Mouse (Mus musculus) neural tube, embryonic 11.5 days (tissue): Measurements from ENCODE around the gene Ppt1. TPM values are rescaled to one million over a fixed set of nuclear protein-coding genes. Genes with fewer than 3 reads are reported as not detected.

ENCODE experiments used
- ATAC-seq: fragments of 200-750 bp; cut with Nextera tagmentation; 2 replicates; pipeline ENCODE4 v1.8.0; 2017; ENCODE audit warnings: moderate number of reproducible peaks, mild to moderate bottlenecking, moderate TSS enrichment, moderate library complexity; ENCODE audit not compliant: insufficient read depth, low FRiP score, low TSS enrichment
- DNase-seq: peaks from one replicate; pipeline ENCODE4 v3.0.0-alpha.2; 2015; ENCODE audit warnings: low spot score
- H3K27ac ChIP-seq: fragments of 300-500 bp; sonication (generic); 2 replicates; pipeline ENCODE4 v1.5.1; 2014; ENCODE audit warnings: low read depth, mild to moderate bottlenecking, low read length
- H3K27me3 ChIP-seq: fragments of 300-500 bp; sonication (generic); 2 replicates; pipeline ENCODE4 v1.6.1; 2014; ENCODE audit warnings: mild to moderate bottlenecking, low read length, mixed read lengths; ENCODE audit not compliant: control insufficient read depth, insufficient read depth
- H3K36me3 ChIP-seq: fragments of 300-500 bp; sonication (generic); 2 replicates; pipeline ENCODE4 v1.6.1; 2014; ENCODE audit warnings: mild to moderate bottlenecking, low read length, moderate library complexity, mixed read lengths; ENCODE audit not compliant: control insufficient read depth, insufficient read depth
- H3K4me1 ChIP-seq: fragments of 300-500 bp; sonication (generic); 2 replicates; pipeline ENCODE4 v1.6.1; 2014; ENCODE audit warnings: low read length, mixed read lengths; ENCODE audit not compliant: control insufficient read depth, insufficient read depth
- H3K4me2 ChIP-seq: fragments of 300-500 bp; sonication (generic); 2 replicates; pipeline ENCODE4 v1.6.1; 2014; ENCODE audit warnings: low read depth, mild to moderate bottlenecking, moderate library complexity
- H3K4me3 ChIP-seq: fragments of 300-500 bp; sonication (generic); 2 replicates; pipeline ENCODE4 v1.5.1; 2014; ENCODE audit warnings: low read depth, low read length
- H3K9ac ChIP-seq: fragments of 300-500 bp; sonication (generic); 2 replicates; pipeline ENCODE4 v1.6.1; 2014; ENCODE audit warnings: mild to moderate bottlenecking, low read length
- H3K9me3 ChIP-seq: fragments of 300-500 bp; sonication (generic); 2 replicates; pipeline ENCODE4 v1.6.1; 2016; ENCODE audit warnings: low read length; ENCODE audit not compliant: control insufficient read depth
- WGBS: fragments of 180-500 bp; shearing (Covaris S2); extraction: QIAGEN DNeasy Blood & Tissue Kit; methylation state at CpG from one replicate; pipeline ENCODE4 v1.1.7; 2014; 5-methylcytosine and 5-hydroxymethylcytosine counted together
- polyA plus RNA-seq: library from polyadenylated mRNA; unstranded; fragments of >200 nt; fragmentation: Nextera tagmentation; extraction: Ambion mirVana; gene quantifications from 2 replicates; pipeline ENCODE4 v1.2.1, GENCODE M21; 2014

Gene Ppt1
- polyA plus RNA-seq, 1 experiment from 2014 or later, result 62.1 TPM

DNA sequence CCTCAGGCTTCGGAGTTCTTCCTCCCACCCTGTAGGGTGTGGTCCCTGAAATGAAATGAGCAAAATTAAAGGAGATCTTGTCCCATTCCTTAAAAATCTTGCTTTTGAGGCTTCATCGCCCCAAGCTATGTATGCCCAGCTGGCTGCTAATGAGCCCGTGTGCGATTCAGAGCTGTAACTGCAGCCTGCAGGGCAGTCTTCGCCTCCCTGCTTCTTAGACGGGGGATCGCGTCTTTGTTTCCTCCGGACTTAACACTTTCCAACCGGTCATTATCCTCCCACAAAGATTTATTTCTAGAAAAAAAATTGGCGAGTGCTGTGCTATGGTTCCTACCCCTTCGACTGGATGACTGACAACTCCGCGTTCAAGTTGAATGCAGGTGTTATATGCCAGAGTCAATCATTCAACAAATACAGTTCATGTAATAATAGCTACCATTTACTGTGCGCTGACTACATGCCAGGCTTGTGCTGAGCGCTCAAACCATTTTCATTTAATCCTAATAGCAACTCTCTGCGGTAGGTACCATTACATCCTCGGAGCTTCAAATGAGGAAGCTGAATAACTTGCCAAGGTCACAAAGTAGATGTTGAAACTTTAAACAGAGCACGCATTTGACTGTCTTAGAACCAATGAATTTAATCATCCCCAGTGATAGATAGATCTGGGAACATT lies 50.7 kb downstream of the Ppt1 start:
- Histone ChIP-seq H3K9me3 (no peaks in the 10 kb centered on the region), H3K36me3 (no peaks in the 10 kb centered on the region), H3K27me3 (no peaks in the 10 kb centered on the region), H3K4me2 (peak overlapping the region; percentile 91), H3K4me3 (peak overlapping the region; percentile 77), H3K27ac (peak overlapping the region; percentile 99), H3K4me1 (peaks cover 10% of the 10 kb centered on the region; the same call in 1 of the 2 replicates), H3K9ac (peak overlapping the region; percentile 82)
- ATAC-seq (peak; percentile 11; the same call in 1 of the 2 replicates), DNase-seq (no peak)
- WGBS, result 7% methylated on average over 19 of the region's 19 CpGs

- WGBS, result 77% methylated on average over 2 of the region's 2 CpGs
- H3K27ac ChIP-seq, result no peak overlapping the region
Measured at GRCm38 (mm10) chr4:122887336-122887735, 51.3 kb downstream of the Ppt1 start.

DNA sequence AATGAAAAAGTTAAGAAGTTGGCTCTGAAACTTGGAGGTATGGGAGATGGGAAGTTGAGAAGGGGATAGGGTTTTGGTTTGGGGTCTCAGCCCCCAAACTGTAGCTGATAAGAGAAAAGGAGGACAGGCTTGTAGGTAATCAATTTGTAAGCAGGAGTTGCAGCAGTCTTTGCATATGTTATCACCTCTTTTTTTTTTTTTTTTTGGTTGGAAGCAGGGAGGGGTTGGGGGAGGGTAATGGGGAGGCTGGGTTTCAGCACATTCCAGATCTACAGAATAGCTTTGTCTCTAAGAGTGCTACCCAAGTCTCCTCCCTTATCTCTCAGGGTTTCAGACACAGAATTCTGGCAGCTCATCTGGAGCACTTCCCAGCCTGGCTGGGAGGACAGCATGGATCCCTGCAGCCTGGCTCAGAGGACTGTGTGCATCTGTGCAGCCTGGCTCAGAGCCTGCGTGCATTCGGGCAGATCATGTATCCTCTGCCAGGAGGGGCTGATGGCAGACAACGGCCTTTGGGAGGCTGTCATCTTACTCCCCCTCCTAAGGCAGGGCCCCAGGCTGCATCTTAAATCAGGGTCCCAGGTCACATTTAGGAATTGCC lies 54.9 kb downstream of the Ppt1 start:
- DNase-seq (peak; percentile 18), ATAC-seq (no peak)
- Histone ChIP-seq H3K9ac (no peak overlapping the region), H3K4me1 (peaks cover 3% of the 10 kb centered on the region; the same call in 1 of the 2 replicates), H3K9me3 (no peaks in the 10 kb centered on the region), H3K27me3 (no peaks in the 10 kb centered on the region), H3K4me2 (no peak overlapping the region), H3K36me3 (no peaks in the 10 kb centered on the region), H3K4me3 (no peak overlapping the region), H3K27ac (no peak overlapping the region)
- WGBS, result 13% methylated on average over 3 of the region's 3 CpGs

More at GRCm38 (mm10) chr4:122887336-122887735, 51.3 kb downstream of the Ppt1 start:
- no peaks in the 10 kb centered on the region for H3K9me3 ChIP-seq
- no peak for DNase-seq
- H3K4me1 ChIP-seq, result peaks cover 10% of the 10 kb centered on the region; the same call in 1 of the 2 replicates
- H3K36me3 ChIP-seq, result no peaks in the 10 kb centered on the region
- no peak for ATAC-seq
- H3K27me3 ChIP-seq, result no peaks in the 10 kb centered on the region
- H3K4me3 ChIP-seq, result no peak overlapping the region
- peak overlapping the region; percentile 91 for H3K4me2 ChIP-seq
- H3K9ac ChIP-seq, result no peak overlapping the region

DNA sequence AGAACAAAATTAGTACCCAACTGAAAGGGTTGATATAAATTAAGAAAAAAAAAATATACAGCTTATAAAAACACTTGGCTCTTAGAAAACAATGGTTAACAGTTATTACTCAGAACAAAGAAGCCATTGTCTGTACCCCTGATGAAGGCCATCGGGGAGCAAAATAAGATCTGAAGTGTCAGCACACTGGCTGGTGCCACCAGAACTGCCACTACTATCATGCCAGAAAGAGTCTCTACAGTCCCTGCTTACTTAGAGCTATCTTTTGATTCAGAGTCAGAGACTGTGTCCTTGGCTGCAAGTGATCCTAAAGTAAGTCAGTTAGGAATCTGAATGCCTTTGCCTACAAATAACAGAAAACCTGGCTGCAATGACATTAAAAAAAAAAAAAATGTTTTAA lies 55.6 kb downstream of the Ppt1 start:
- ATAC-seq, result no peak
- no peaks in the 10 kb centered on the region for H3K27me3 ChIP-seq
- no peak overlapping the region for H3K4me2 ChIP-seq
- DNase-seq, result no peak
- no peak overlapping the region for H3K27ac ChIP-seq
- no peak overlapping the region for H3K9ac ChIP-seq
- H3K4me1 ChIP-seq, result peaks cover 3% of the 10 kb centered on the region; the same call in 1 of the 2 replicates
- H3K36me3 ChIP-seq, result no peaks in the 10 kb centered on the region
- 43% methylated on average over 1 of the region's 1 CpGs for WGBS
- no peak overlapping the region for H3K4me3 ChIP-seq
- no peaks in the 10 kb centered on the region for H3K9me3 ChIP-seq

- Histone ChIP-seq H3K36me3 (no peaks in the 10 kb centered on the region), H3K4me3 (no peak overlapping the region), H3K4me2 (no peak overlapping the region), H3K4me1 (peaks cover 3% of the 10 kb centered on the region; the same call in 1 of the 2 replicates), H3K27ac (no peak overlapping the region), H3K9me3 (no peaks in the 10 kb centered on the region), H3K9ac (no peak overlapping the region), H3K27me3 (no peaks in the 10 kb centered on the region)
- DNase-seq, result no peak
- WGBS, result 81% methylated on average over 5 of the region's 5 CpGs
- ATAC-seq, result no peak
Measured at GRCm38 (mm10) chr4:122892157-122892556, 56.1 kb downstream of the Ppt1 start.

DNA sequence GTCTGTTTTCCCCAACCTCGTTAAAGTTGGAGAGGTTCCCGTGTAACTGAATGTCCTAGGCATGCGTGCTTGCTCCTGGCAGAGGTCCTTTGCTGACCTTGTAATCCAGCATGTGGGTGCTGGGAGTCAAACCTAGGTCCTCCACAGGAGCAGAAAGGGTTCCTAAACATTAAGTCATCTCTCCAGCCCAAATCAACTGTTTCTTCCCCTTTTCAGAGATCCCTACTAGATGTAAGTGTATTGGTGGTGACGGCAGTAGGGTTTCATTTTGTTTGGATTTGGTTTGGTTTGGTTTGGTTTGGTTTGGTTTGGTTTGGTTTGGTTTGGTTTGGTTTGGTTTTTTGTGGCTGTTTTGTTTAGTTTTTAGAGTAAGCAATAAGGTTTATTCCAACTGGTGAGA lies 61.7 kb downstream of the Ppt1 start:
- H3K27me3 ChIP-seq, result no peaks in the 10 kb centered on the region
- DNase-seq (no peak), ATAC-seq (no peak)
- no peaks in the 10 kb centered on the region for H3K36me3 ChIP-seq
- no peak overlapping the region for H3K4me2 ChIP-seq
- no peaks in the 10 kb centered on the region for H3K4me1 ChIP-seq
- H3K4me3 ChIP-seq, result no peak overlapping the region
- no peak overlapping the region for H3K9ac ChIP-seq
- H3K9me3 ChIP-seq, result no peaks in the 10 kb centered on the region
- WGBS, result 81% methylated on average over 4 of the region's 4 CpGs
- H3K27ac ChIP-seq, result no peak overlapping the region

DNA sequence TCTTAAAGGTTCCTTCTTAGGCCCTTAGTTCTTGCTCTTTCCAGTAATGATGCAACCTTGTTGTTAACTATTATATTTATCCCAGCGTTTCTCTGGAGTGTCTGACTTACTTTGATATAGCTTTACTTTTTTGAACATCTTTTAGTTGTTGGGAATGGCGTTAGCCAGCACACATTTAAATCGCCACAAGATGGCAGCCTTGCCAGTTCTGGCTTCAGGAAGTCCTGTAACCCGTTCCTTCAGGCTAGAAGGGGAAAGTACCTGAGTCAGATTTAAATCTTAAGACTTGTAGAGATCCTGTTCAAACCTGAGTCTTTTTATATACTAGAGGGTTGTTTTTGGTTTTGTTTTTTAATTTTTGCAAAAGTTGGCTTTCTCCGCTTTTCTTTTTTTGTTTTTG lies 62.3 kb downstream of the Ppt1 start:
- Histone ChIP-seq H3K4me1 (no peaks in the 10 kb centered on the region), H3K9me3 (no peaks in the 10 kb centered on the region), H3K9ac (no peak overlapping the region), H3K27me3 (no peaks in the 10 kb centered on the region), H3K4me2 (no peak overlapping the region), H3K27ac (no peak overlapping the region), H3K4me3 (no peak overlapping the region), H3K36me3 (no peaks in the 10 kb centered on the region)
- WGBS, result 19% methylated on average over 5 of the region's 5 CpGs
- DNase-seq, result peak; percentile 75
- ATAC-seq, result no peak; the same call in 1 of the 2 replicates

GRCm38 (mm10) chr4:122902156-122902555 lies 66.1 kb downstream of the Ppt1 start:
- H3K4me1 ChIP-seq, result no peaks in the 10 kb centered on the region
- DNase-seq (no peak), ATAC-seq (no peak)
- H3K9me3 ChIP-seq, result no peaks in the 10 kb centered on the region
- 29% methylated on average over 6 of the region's 6 CpGs for WGBS
- H3K36me3 ChIP-seq, result no peaks in the 10 kb centered on the region
- H3K4me2 ChIP-seq, result no peak overlapping the region
- H3K4me3 ChIP-seq, result no peak overlapping the region
- no peak overlapping the region for H3K9ac ChIP-seq
- H3K27me3 ChIP-seq, result no peaks in the 10 kb centered on the region
- no peak overlapping the region for H3K27ac ChIP-seq

DNA sequence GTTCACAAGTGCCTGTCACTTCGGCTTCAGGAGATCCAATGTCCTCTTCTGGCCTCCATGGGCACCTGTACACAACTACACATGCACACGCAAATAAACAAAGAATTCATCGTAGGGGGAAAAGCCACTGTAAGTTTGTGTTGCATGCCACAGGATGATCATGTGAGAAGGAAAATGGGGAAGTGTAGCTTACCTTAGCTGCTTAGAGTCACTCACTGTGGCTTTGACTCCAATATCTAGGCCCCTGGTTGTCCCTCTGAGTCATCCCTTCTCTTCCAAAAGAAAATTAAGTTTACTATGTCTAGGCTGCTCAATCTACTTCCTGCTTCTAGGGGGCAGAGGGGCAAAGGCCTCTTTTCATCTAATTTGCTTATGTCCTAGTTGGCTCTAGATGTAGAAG lies 67.7 kb downstream of the Ppt1 start:
- DNase-seq, result no peak
- H3K27ac ChIP-seq, result no peak overlapping the region
- no peaks in the 10 kb centered on the region for H3K4me1 ChIP-seq
- H3K27me3 ChIP-seq, result no peaks in the 10 kb centered on the region
- no peak for ATAC-seq
- no peaks in the 10 kb centered on the region for H3K36me3 ChIP-seq
- H3K9me3 ChIP-seq, result no peaks in the 10 kb centered on the region
- 95% methylated on average over 3 of the region's 3 CpGs for WGBS
- no peak overlapping the region for H3K4me2 ChIP-seq
- no peak overlapping the region for H3K9ac ChIP-seq
- H3K4me3 ChIP-seq, result no peak overlapping the region
